Mouse (Mus musculus) heart, adult 2 months (tissue): ENCODE data around the gene Cpne8.

Experiments
- CTCF ChIP-seq: fragments of 200-600 bp; IDR thresholded peaks from 2 replicates; pipeline ENCODE4 v1.8.1; 2022; ENCODE audit warnings: antibody characterized with exemption, mild to moderate bottlenecking, moderate library complexity
- EP300 ChIP-seq: fragments of 200-500 bp; IDR thresholded peaks from 2 replicates; pipeline ENCODE4 v1.6.1; 2011; ENCODE audit warnings: low read depth, low read length, control low read depth; ENCODE audit not compliant: insufficient read depth

GRCm38 (mm10) chr15:90597715-90598497 is 81.3 kb downstream of the Cpne8 start:
- no peak for TF ChIP-seq CTCF
- TF ChIP-seq EP300, result no peak
